Mouse (Mus musculus) kidney, embryonic 16.5 days (tissue): ENCODE results near the gene Bbx. TPM values are rescaled to one million over a fixed set of nuclear protein-coding genes. Genes with fewer than 3 reads are reported as not detected.

Source experiments
- ATAC-seq: fragments of 200-750 bp; cut with Nextera tagmentation; 2 replicates; pipeline ENCODE4 v1.8.0; 2017; ENCODE audit warnings: moderate TSS enrichment; ENCODE audit not compliant: low FRiP score, low TSS enrichment
- H3K27ac ChIP-seq: fragments of 300-500 bp; sonication (generic); 2 replicates; pipeline ENCODE4 v1.5.1; 2014; ENCODE audit warnings: low read length
- H3K27me3 ChIP-seq: fragments of 300-500 bp; sonication (generic); 2 replicates; pipeline ENCODE4 v1.6.1; 2014; ENCODE audit warnings: low read length, control low read depth, mixed read lengths; ENCODE audit not compliant: insufficient read depth
- H3K36me3 ChIP-seq: fragments of 300-500 bp; sonication (generic); 2 replicates; pipeline ENCODE4 v1.6.1; 2014; ENCODE audit warnings: low read length, control low read depth, mixed read lengths; ENCODE audit not compliant: insufficient read depth
- H3K4me1 ChIP-seq: fragments of 300-500 bp; sonication (generic); 2 replicates; pipeline ENCODE4 v1.6.1; 2014; ENCODE audit warnings: low read length, control low read depth, mixed read lengths; ENCODE audit not compliant: insufficient read depth
- H3K4me2 ChIP-seq: fragments of 300-500 bp; sonication (generic); replicated peaks from 2 replicates; pipeline ENCODE4 v1.6.1; 2014; ENCODE audit warnings: low read depth, low read length
- H3K4me3 ChIP-seq: fragments of 300-500 bp; sonication (generic); 2 replicates; pipeline ENCODE4 v1.5.1; 2014; ENCODE audit warnings: mild to moderate bottlenecking, low read length
- H3K9ac ChIP-seq: fragments of 300-500 bp; sonication (generic); replicated peaks from 2 replicates; pipeline ENCODE4 v1.6.1; 2014; ENCODE audit warnings: low read length
- H3K9me3 ChIP-seq: fragments of 300-500 bp; sonication (generic); 2 replicates; pipeline ENCODE4 v1.6.1; 2016; ENCODE audit warnings: low read length, control low read depth
- WGBS: fragments of 180-500 bp; shearing (Covaris S2); extraction: QIAGEN DNeasy Blood & Tissue Kit; methylation state at CpG from one replicate; pipeline ENCODE4 v1.1.7; 2014; 5-methylcytosine and 5-hydroxymethylcytosine counted together
- polyA plus RNA-seq: library from polyadenylated mRNA; unstranded; fragments of >200 nt; fragmentation: Nextera tagmentation; extraction: Ambion mirVana; gene quantifications from 2 replicates; pipeline ENCODE4 v1.2.1, GENCODE M21; 2015

The Bbx gene
- polyA plus RNA-seq, 1 experiment from 2014 or later = 58.6 TPM

DNA sequence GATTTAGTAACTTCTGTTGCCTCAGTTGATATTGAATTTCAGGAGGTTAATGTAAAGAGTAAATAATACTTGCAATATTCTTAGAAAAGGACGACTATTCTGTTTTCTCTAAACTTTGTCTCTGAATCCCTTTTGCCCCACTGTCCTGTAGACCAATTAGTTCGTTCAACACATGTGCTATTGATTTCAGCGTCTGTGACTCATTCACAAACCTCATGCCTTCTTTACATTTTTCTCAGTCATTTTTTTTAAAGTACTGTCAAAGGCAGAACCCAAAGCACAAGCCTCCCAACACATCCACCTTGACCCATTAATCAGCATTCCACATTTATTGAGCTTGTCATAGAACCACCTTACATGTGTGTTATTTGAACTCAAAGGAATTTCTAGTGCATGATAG lies 6.6 kb upstream of the Bbx start:
- 74% methylated on average over 3 of the region's 3 CpGs for WGBS
- ATAC-seq = no peak

DNA sequence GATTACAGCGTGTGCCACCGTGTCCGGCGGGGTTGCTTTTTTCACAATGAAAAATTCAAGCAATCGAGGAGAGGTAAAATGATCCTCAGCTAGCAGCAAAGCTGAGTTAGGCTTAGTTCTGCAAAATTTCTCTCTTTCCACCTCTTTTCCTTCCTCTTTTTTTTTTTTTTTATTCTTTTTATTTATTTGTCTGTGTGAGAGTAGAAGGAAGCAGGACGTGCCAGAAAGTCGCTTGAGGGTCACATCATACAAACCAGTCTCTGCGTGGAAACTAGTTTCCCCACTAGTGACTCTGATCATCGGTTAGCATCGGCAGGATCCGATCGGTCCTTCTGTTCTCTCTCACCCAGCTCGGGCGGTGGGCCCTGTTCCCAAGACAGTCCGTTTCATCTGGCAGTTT lies 5.6 kb upstream of the Bbx start:
- WGBS = 86% methylated on average over 15 of the region's 15 CpGs
- ATAC-seq = no peak
- H3K36me3 ChIP-seq = no peaks in the 10 kb centered on the region
- no peaks in the 10 kb centered on the region for H3K9me3 ChIP-seq
- no peak overlapping the region for H3K27ac ChIP-seq
- H3K4me2 ChIP-seq = no peak overlapping the region
- H3K4me3 ChIP-seq = no peak overlapping the region
- H3K4me1 ChIP-seq = peaks cover 2% of the 10 kb centered on the region; the same call in 1 of the 2 replicates
- no peaks in the 10 kb centered on the region for H3K27me3 ChIP-seq
- H3K9ac ChIP-seq = no peak overlapping the region

More for the DNA sequence above, 6.6 kb upstream of the Bbx start:
- Histone ChIP-seq H3K9me3 (no peaks in the 10 kb centered on the region), H3K27me3 (no peaks in the 10 kb centered on the region), H3K27ac (no peak overlapping the region), H3K4me1 (no peaks in the 10 kb centered on the region), H3K9ac (no peak overlapping the region), H3K36me3 (no peaks in the 10 kb centered on the region), H3K4me3 (no peak overlapping the region), H3K4me2 (no peak overlapping the region)

DNA sequence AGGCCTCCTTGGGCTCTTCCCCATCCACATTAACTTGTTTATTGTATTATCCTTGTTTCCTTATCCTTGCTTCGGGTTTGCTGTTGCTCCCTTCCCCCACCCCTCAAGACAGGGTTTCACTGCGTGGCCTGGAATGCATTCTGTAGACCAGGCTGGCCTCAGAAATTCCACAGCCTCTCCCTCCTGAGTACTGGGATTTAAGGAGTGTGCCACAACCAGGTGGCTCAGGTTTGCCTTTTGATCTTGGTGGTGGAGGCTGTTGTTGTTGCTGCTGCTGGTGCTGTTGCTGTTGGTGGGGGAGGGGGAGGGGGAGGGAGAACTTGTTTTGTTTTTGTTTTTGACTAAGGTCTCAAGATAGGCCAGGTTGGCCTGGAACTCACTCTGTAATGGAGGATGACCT lies 5.1 kb upstream of the Bbx start:
- Histone ChIP-seq H3K4me1 (peaks cover 5% of the 10 kb centered on the region; the same call in 1 of the 2 replicates), H3K36me3 (no peaks in the 10 kb centered on the region), H3K4me3 (no peak overlapping the region), H3K9ac (no peak overlapping the region), H3K27ac (no peak overlapping the region), H3K9me3 (no peaks in the 10 kb centered on the region), H3K4me2 (no peak overlapping the region), H3K27me3 (no peaks in the 10 kb centered on the region)
- WGBS = 40% methylated on average over 2 of the region's 2 CpGs
- no peak for ATAC-seq

DNA sequence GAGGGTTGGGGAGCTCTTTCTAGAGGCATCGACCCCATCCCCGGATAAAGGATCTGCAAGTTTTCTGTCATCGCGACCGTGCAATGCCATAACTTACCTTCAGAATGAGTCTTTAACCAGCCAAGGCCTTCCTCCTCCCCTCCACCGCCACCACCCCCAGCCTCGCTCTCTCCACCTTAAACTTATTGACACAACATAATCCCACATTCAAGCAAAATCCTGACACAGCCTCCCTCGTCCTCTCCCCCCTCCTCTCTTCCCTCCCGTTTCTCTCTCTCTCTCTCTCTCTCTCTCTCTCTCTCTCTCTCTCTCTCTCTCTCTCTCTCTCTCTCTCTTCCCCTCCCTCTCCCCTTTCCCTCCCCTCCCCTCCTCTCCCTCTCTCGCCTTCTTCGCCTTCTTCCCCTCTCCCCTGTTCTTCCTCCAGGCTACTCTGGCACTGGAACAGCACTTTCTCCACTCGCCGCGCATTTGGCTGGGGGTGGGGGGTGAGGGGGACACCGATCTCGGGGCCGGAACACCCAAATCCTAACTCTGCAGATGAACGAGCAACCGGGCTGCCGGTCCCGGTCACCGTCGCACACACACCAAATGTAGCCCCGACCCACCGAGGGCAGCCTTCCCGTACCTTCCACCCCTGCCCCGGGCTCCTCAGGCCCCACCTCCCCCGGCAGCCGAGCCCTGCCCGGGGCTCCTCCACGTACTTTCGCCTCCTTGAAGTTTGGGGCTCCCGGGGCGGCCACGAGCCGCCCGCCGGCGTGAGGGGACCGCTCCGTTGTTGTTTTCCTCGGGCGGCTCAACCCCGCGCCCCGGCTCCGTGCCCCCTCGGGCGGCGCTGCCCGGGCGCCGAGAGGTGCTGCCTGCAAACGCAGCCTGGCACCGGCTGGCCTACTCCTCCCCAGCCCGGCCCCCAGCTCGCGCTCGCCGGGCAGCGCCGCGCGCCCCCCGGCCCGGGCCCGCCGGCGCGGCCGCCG lies 894 bp downstream of the Bbx start:
- ATAC-seq = peak; percentile 72
- Histone ChIP-seq H3K9me3 (no peaks in the 10 kb centered on the region), H3K4me1 (peaks cover 11% of the 10 kb centered on the region; the same call in 1 of the 2 replicates), H3K27me3 (no peaks in the 10 kb centered on the region), H3K4me3 (peak overlapping the region; percentile 94), H3K4me2 (peak overlapping the region; percentile 94), H3K27ac (peak overlapping the region; percentile 100), H3K9ac (peak overlapping the region; percentile 98), H3K36me3 (peaks cover 1% of the 10 kb centered on the region; the same call in 1 of the 2 replicates)
- WGBS = under 1% methylated on average over 65 of the region's 72 CpGs

DNA sequence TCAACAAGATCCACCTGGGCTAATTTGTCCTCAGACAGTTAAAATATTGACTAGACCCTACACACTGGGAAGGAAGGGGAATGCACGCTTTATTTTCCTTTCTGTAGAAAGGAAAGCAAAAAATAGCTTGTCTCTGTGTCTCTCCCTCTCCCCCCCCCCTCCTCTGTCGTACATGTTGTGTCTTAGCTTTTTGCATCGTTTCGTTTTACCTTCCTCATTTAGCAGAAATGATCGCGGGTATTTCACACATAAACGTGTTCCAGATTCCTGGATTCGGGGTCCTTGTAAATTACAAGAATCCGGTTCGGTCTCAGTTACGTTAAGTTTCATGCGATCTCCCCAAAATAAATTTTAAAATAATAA lies 1.7 kb downstream of the Bbx start:
- WGBS = under 1% methylated on average over 12 of the region's 12 CpGs
- no peaks in the 10 kb centered on the region for H3K9me3 ChIP-seq
- H3K4me2 ChIP-seq = peak overlapping the region; percentile 94
- peaks cover 11% of the 10 kb centered on the region; the same call in 1 of the 2 replicates for H3K4me1 ChIP-seq
- H3K4me3 ChIP-seq = peak overlapping the region; percentile 94
- peaks cover 4% of the 10 kb centered on the region; the same call in 1 of the 2 replicates for H3K36me3 ChIP-seq
- H3K9ac ChIP-seq = peak overlapping the region; percentile 98
- H3K27me3 ChIP-seq = no peaks in the 10 kb centered on the region
- ATAC-seq = no peak
- H3K27ac ChIP-seq = peak overlapping the region; percentile 54; the same call in 1 of the 2 replicates

DNA sequence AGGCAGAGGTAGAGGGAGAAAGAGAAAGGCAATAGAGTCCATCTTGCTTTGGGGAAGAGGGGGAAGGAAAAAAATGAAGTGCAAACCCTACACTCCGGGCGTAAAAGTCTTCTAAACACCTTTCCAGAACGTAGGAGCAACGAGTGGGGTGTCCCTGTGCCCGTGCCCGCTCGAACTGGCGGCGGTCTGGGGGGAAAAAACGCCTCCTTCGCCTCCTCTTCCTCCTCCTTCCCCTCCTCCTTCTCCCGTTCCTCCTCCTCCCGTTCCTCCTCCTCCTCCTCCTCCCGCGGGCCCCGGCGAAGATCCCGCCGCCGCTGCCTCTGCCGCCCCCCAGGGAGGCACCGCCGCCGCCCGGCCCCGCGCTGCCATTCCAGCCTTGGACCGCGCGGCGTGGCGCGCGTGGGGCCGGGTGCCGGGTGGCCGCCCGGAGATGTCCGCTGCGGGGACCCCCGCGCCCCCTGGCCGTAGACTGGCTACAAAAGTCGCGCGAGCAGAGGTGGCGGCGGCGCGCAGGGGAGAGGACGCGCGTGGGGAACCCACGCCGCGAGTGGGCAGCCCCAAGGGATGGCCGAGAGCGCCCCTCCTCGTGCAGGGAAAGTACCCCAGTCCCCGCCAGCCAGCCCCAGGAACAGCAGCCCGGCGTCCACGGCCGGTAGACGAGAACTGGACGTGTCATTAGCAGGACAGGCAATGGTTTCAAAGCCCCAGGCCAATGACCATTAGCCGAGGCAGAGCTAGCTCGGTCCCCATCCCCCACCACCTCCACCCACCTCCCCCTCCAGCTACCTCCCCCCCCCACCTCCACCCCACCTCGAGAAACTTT lies 2.3 kb downstream of the Bbx start:
- 0% methylated on average over 64 of the region's 69 CpGs for WGBS
- Histone ChIP-seq H3K27me3 (no peaks in the 10 kb centered on the region), H3K4me1 (peaks cover 11% of the 10 kb centered on the region; the same call in 1 of the 2 replicates), H3K4me2 (peak overlapping the region; percentile 94), H3K36me3 (peaks cover 4% of the 10 kb centered on the region; the same call in 1 of the 2 replicates), H3K9ac (peak overlapping the region; percentile 98), H3K4me3 (peak overlapping the region; percentile 94), H3K9me3 (no peaks in the 10 kb centered on the region), H3K27ac (peak overlapping the region; percentile 56)
- peak; percentile 32; the same call in 1 of the 2 replicates for ATAC-seq

DNA sequence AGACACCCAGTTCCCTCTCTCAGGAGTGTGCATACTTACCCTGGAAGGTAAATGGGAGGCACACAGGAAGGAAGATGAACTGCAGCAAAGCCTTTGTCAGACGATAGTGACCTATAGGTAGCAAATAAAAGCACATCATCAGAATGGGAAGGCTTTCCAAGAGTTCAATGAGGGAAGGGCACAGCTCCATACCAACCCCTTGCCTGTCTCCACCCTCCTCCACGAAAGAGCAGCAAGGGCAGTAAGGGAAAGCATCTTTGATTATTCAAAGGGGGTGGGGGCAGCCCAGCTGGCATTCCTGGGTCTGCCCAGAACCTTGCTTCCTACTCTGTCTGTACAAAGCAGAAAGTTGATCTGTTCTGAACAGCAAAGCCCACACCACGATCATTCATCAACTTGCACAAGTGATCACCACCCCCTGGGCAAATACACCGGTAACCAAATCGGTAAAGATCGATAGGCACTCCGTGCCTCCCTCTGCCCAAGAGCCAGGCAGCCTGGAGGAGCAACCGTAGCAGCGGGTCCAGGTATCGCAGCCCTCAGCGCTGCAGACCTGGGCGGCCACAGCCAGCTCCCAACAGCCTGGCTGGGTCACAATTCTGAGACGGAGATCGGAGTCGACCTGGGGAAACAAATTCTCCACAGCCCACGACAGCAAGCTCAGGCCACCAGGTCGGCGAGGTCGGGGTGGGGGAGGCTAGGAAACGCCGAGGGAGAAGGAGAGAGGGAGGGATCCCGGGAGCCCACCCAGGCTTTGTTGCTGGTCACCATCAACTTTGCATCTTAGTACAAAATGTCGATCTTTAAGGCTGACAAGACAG lies 3.1 kb downstream of the Bbx start:
- no peak for ATAC-seq
- Histone ChIP-seq H3K4me1 (peaks cover 11% of the 10 kb centered on the region; the same call in 1 of the 2 replicates), H3K36me3 (peaks cover 4% of the 10 kb centered on the region; the same call in 1 of the 2 replicates), H3K9me3 (no peaks in the 10 kb centered on the region), H3K27ac (peak overlapping the region; percentile 56), H3K4me3 (peak overlapping the region; percentile 94), H3K27me3 (no peaks in the 10 kb centered on the region), H3K9ac (peak overlapping the region; percentile 98), H3K4me2 (peak overlapping the region; percentile 94)
- 5% methylated on average over 23 of the region's 23 CpGs for WGBS

DNA sequence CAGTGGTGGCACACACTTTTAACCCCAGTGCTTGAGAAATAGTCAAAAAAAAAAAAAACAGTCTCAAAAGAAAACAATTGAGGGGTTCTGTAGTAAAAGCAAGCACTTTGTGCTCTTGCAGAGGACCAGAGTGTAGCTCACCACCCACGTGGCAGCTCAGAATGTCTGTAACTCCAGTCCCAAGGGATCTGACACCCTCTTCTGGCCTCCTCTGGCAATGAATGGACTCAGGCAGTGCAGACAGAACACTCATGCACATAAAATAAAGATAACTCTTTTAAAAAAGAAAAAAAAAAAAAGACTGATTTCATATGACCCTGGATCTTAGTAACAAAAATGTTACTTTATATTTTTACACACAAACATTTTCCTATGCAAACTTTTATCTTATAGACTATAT lies 12.1 kb downstream of the Bbx start:
- Histone ChIP-seq H3K36me3 (0 out of 2 replicates have a peak, but pooled peaks cover 4% of the 10 kb centered on the region), H3K27me3 (no peaks in the 10 kb centered on the region), H3K9ac (no peak overlapping the region), H3K4me1 (no peaks in the 10 kb centered on the region), H3K4me2 (no peak overlapping the region), H3K9me3 (no peaks in the 10 kb centered on the region), H3K4me3 (no peak overlapping the region), H3K27ac (no peak overlapping the region)
- no peak for ATAC-seq
- 12% methylated on average over 1 of the region's 1 CpGs for WGBS

DNA sequence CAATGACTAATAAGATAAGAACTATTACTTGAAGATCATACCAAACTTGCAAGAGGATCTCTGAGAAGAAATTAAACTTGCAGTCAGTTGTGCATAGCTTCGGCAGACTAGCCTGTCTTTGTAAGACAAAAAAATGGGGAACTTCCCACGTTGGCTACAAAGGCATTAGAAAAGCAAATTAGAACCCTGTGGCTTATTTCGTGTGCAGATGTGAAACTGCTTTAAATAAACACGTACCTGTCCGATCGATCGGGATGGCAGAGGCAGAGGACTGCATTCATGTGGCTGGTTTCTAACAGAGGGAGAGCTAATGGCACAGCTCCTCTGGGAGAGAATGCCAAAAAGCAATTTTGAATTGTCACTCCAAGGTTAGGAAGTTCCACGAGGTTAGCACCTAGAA lies 16.8 kb downstream of the Bbx start:
- no peak for ATAC-seq
- no peak overlapping the region for H3K27ac ChIP-seq
- no peak overlapping the region for H3K9ac ChIP-seq
- H3K4me1 ChIP-seq = no peaks in the 10 kb centered on the region
- no peaks in the 10 kb centered on the region for H3K9me3 ChIP-seq
- no peaks in the 10 kb centered on the region for H3K27me3 ChIP-seq
- no peak overlapping the region for H3K4me3 ChIP-seq
- H3K36me3 ChIP-seq = peaks cover 10% of the 10 kb centered on the region; the same call in 1 of the 2 replicates
- no peak overlapping the region for H3K4me2 ChIP-seq
- 84% methylated on average over 8 of the region's 8 CpGs for WGBS
